ENCODE assay signal across 10 mouse cellular contexts in genomic region chr15:79692334-79692733, GRCm38 (mm10). TPM values are rescaled to one million over a fixed set of nuclear protein-coding genes. Genes with fewer than 3 reads are reported as not detected.
DNase-seq lines count a peak whose midpoint lies in the region; ATAC-seq and TF ChIP-seq lines count a peak whose summit lies in the region.
"Had no signal": no experiment of that assay in that cellular context is flagged by ENCODE, and none has a peak within 500 bp of the region (broad histone marks: within the 10 kb centered on the region; RNA-seq: fewer than 3 reads in every experiment).

No protein-coding gene starts in this region.

- no peak for TF ChIP-seq CTCF in kidney, postnatal 0 days (IDR thresholded peaks at IDR 0.05; ENCODE audit: low read depth)

- no peak overlapping the region for H3K9ac ChIP-seq in kidney, postnatal 0 days (ENCODE audit: low read depth, low read length)
- 0 out of 2 replicates have a peak overlapping the region, but pooled peaks have one; percentile 19 for H3K9ac ChIP-seq in embryonic facial prominence, embryonic 14.5 days (ENCODE audit: low read depth, low read length)
- no peak overlapping the region for H3K9ac ChIP-seq in hindbrain, embryonic 15.5 days
- no peak overlapping the region; the same call in 1 of the 2 replicates for H3K9ac ChIP-seq in midbrain, embryonic 14.5 days (replicated peaks; ENCODE audit: low read length)

- no peaks in the 10 kb centered on the region for H3K27me3 ChIP-seq in kidney, postnatal 0 days (ENCODE audit: insufficient read depth, low read length)
- H3K27me3 ChIP-seq in embryonic facial prominence, embryonic 14.5 days (replicated peaks; ENCODE audit: control insufficient read depth, insufficient read depth, low read length), result no peaks in the 10 kb centered on the region
- H3K27me3 ChIP-seq in hindbrain, embryonic 15.5 days, result no peaks in the 10 kb centered on the region
- H3K27me3 ChIP-seq in midbrain, embryonic 14.5 days (ENCODE audit: control insufficient read depth, insufficient read depth, low read length), result no peaks in the 10 kb centered on the region

- H3K4me2 ChIP-seq in kidney, postnatal 0 days (ENCODE audit: low read length), result peak overlapping the region; percentile 99; the same call in 1 of the 2 replicates
- H3K4me2 ChIP-seq in embryonic facial prominence, embryonic 14.5 days (ENCODE audit: low read depth, low read length), result peak overlapping the region; percentile 97
- peak overlapping the region; percentile 92 for H3K4me2 ChIP-seq in hindbrain, embryonic 15.5 days
- H3K4me2 ChIP-seq in midbrain, embryonic 14.5 days (ENCODE audit: low read length), result peak overlapping the region; percentile 94

- peaks cover 28% of the 10 kb centered on the region for H3K4me1 ChIP-seq in kidney, postnatal 0 days (replicated peaks; ENCODE audit: insufficient read depth, low read length)
- peaks cover 17% of the 10 kb centered on the region for H3K4me1 ChIP-seq in embryonic facial prominence, embryonic 14.5 days (ENCODE audit: control insufficient read depth, insufficient read depth, low read length)
- peaks cover 49% of the 10 kb centered on the region for H3K4me1 ChIP-seq in hindbrain, embryonic 15.5 days (replicated peaks)
- H3K4me1 ChIP-seq in midbrain, embryonic 14.5 days (ENCODE audit: control insufficient read depth, insufficient read depth, low read length), result peaks cover 27% of the 10 kb centered on the region

- no peak overlapping the region for H3K27ac ChIP-seq in kidney, postnatal 0 days
- H3K27ac ChIP-seq in embryonic facial prominence, embryonic 14.5 days (replicated peaks; ENCODE audit: low read depth, low read length), result no peak overlapping the region
- no peak overlapping the region for H3K27ac ChIP-seq in hindbrain, embryonic 15.5 days (replicated peaks)
- no peak overlapping the region for H3K27ac ChIP-seq in midbrain, embryonic 14.5 days (replicated peaks; ENCODE audit: low read depth, low read length)

- no peak for ATAC-seq in kidney, postnatal 0 days (replicated peaks; ENCODE audit: low FRiP score, low read depth)
- ATAC-seq in embryonic facial prominence, embryonic 14.5 days (ENCODE audit: low read depth), result no peak
- no peak for ATAC-seq in hindbrain, embryonic 15.5 days (ENCODE audit: low FRiP score, low read depth)
- no peak for ATAC-seq in midbrain, embryonic 14.5 days (ENCODE audit: low FRiP score, low TSS enrichment)

- no peak for DNase-seq in kidney, postnatal 0 days (ENCODE audit: low spot score)
- DNase-seq in kidney, postnatal 36 days, result no peak
- no peak for DNase-seq in embryonic facial prominence, embryonic 14.5 days (ENCODE audit: low spot score)
- DNase-seq in midbrain, embryonic 14.5 days, result no peak
- no peak for DNase-seq in adrenal gland, postnatal 36 days
- DNase-seq in gastrocnemius, postnatal 14 days, result no peak
- no peak for DNase-seq in urinary bladder, postnatal 14 days (ENCODE audit: low spot score)
- DNase-seq: cerebellum, adult 11 months; lung, postnatal 10 days had no signal

- H3K9me3 ChIP-seq in kidney, postnatal 0 days (replicated peaks; ENCODE audit: low read length), result no peaks in the 10 kb centered on the region
- no peaks in the 10 kb centered on the region for H3K9me3 ChIP-seq in embryonic facial prominence, embryonic 14.5 days (ENCODE audit: control insufficient read depth, low read length)
- H3K9me3 ChIP-seq in hindbrain, embryonic 15.5 days, result no peaks in the 10 kb centered on the region
- no peaks in the 10 kb centered on the region for H3K9me3 ChIP-seq in midbrain, embryonic 14.5 days (ENCODE audit: control insufficient read depth, low read length)

- 63% methylated on average over 5 of the region's 5 CpGs for WGBS in kidney, postnatal 0 days
- 73% methylated on average over 5 of the region's 5 CpGs for WGBS in embryonic facial prominence, embryonic 14.5 days
- WGBS in hindbrain, embryonic 15.5 days, result 71% methylated on average over 5 of the region's 5 CpGs
- WGBS in midbrain, embryonic 14.5 days, result 64% methylated on average over 5 of the region's 5 CpGs

- H3K4me3 ChIP-seq in kidney, postnatal 0 days (replicated peaks; ENCODE audit: low read depth, low read length), result no peak overlapping the region
- peak overlapping the region; percentile 96 for H3K4me3 ChIP-seq in embryonic facial prominence, embryonic 14.5 days (ENCODE audit: low read depth, low read length)
- H3K4me3 ChIP-seq in hindbrain, embryonic 15.5 days, result no peak overlapping the region
- H3K4me3 ChIP-seq in midbrain, embryonic 14.5 days (replicated peaks; ENCODE audit: low read depth, low read length), result peak overlapping the region; percentile 87

- 0 out of 2 replicates have a peak, but pooled peaks cover 3% of the 10 kb centered on the region for H3K36me3 ChIP-seq in kidney, postnatal 0 days (ENCODE audit: insufficient read depth, low read length)
- H3K36me3 ChIP-seq in embryonic facial prominence, embryonic 14.5 days (ENCODE audit: control insufficient read depth, insufficient read depth, low read length), result peaks cover 22% of the 10 kb centered on the region; the same call in 1 of the 2 replicates
- H3K36me3 ChIP-seq in hindbrain, embryonic 15.5 days, result peaks cover 6% of the 10 kb centered on the region; the same call in 1 of the 2 replicates
- H3K36me3 ChIP-seq in midbrain, embryonic 14.5 days (ENCODE audit: control insufficient read depth, insufficient read depth, low read length), result peaks cover 11% of the 10 kb centered on the region

- intact Hi-C loops in gastrocnemius, postnatal 14 days (cut with DNase I; ENCODE audit: low total_unique reads), result no loop called here

RNA-seq across cellular contexts. Expression of gene Gtpbp1, which starts 1.7 kb away (rescaled TPM):
- 24.3 and 26.9 TPM in 2 replicates for polyA plus RNA-seq in kidney, postnatal 0 days (2015; fragmentation: Nextera tagmentation; extraction: Ambion mirVana)
- polyA plus RNA-seq in embryonic facial prominence, embryonic 14.5 days (2014; fragmentation: Nextera tagmentation; extraction: Ambion mirVana), result 27.2 and 28.4 TPM in 2 replicates
- 49.4 and 50.1 TPM in 2 replicates for polyA plus RNA-seq in hindbrain, embryonic 15.5 days (2015; fragmentation: Nextera tagmentation; extraction: Ambion mirVana)
- 42.5 and 49.5 TPM in 2 replicates for polyA plus RNA-seq in midbrain, embryonic 14.5 days (2014; fragmentation: Nextera tagmentation; extraction: Ambion mirVana)
- 10 to 100 TPM; 25.8 to 27.2 TPM for total RNA-seq in adrenal gland, postnatal 36 days (2021)
- total RNA-seq in gastrocnemius, postnatal 14 days (2021), result 10 to 100 TPM; 17.7 to 18.0 TPM

RNA-seq across cellular contexts. Expression of gene Josd1, which starts 4.6 kb away (rescaled TPM):
- 18.8 and 19.0 TPM in 2 replicates for polyA plus RNA-seq in kidney, postnatal 0 days (2015; fragmentation: Nextera tagmentation; extraction: Ambion mirVana)
- 19.0 and 19.9 TPM in 2 replicates for polyA plus RNA-seq in embryonic facial prominence, embryonic 14.5 days (2014; fragmentation: Nextera tagmentation; extraction: Ambion mirVana)
- 23.2 and 24.5 TPM in 2 replicates for polyA plus RNA-seq in hindbrain, embryonic 15.5 days (2015; fragmentation: Nextera tagmentation; extraction: Ambion mirVana)
- polyA plus RNA-seq in midbrain, embryonic 14.5 days (2014; fragmentation: Nextera tagmentation; extraction: Ambion mirVana), result 16.2 and 23.9 TPM in 2 replicates
- total RNA-seq in adrenal gland, postnatal 36 days (2021), result 10 to 100 TPM; 33.8 to 36.4 TPM
- 10 to 100 TPM in 1 of 2 experiments, 1 to 10 TPM in 1; 9.8 to 11.1 TPM for total RNA-seq in gastrocnemius, postnatal 14 days (2021)

RNA-seq across cellular contexts. Expression of gene Tomm22, which starts 21.7 kb away (rescaled TPM):
- 264 TPM in 2 replicates for polyA plus RNA-seq in kidney, postnatal 0 days (2015; fragmentation: Nextera tagmentation; extraction: Ambion mirVana)
- polyA plus RNA-seq in embryonic facial prominence, embryonic 14.5 days (2014; fragmentation: Nextera tagmentation; extraction: Ambion mirVana), result 208 and 234 TPM in 2 replicates
- 224 and 236 TPM in 2 replicates for polyA plus RNA-seq in hindbrain, embryonic 15.5 days (2015; fragmentation: Nextera tagmentation; extraction: Ambion mirVana)
- polyA plus RNA-seq in midbrain, embryonic 14.5 days (2014; fragmentation: Nextera tagmentation; extraction: Ambion mirVana), result 237 and 259 TPM in 2 replicates
- total RNA-seq in adrenal gland, postnatal 36 days (2021), result 100 to 1,000 TPM; 110 to 112 TPM
- total RNA-seq in gastrocnemius, postnatal 14 days (2021), result 10 to 100 TPM; 78.3 to 80.4 TPM

RNA-seq across cellular contexts. Expression of gene Cby1, which starts 33.3 kb away (rescaled TPM):
- 51.7 and 52.7 TPM in 2 replicates for polyA plus RNA-seq in kidney, postnatal 0 days (2015; fragmentation: Nextera tagmentation; extraction: Ambion mirVana)
- 47.4 and 52.3 TPM in 2 replicates for polyA plus RNA-seq in embryonic facial prominence, embryonic 14.5 days (2014; fragmentation: Nextera tagmentation; extraction: Ambion mirVana)
- polyA plus RNA-seq in hindbrain, embryonic 15.5 days (2015; fragmentation: Nextera tagmentation; extraction: Ambion mirVana), result 91.4 and 94.3 TPM in 2 replicates
- polyA plus RNA-seq in midbrain, embryonic 14.5 days (2014; fragmentation: Nextera tagmentation; extraction: Ambion mirVana), result 84.2 and 89.7 TPM in 2 replicates
- total RNA-seq in adrenal gland, postnatal 36 days (2021), result 10 to 100 TPM; 15.9 to 24.7 TPM
- total RNA-seq in gastrocnemius, postnatal 14 days (2021), result 10 to 100 TPM; 17.2 to 18.0 TPM

RNA-seq across cellular contexts. Expression of gene Fam227a, which starts 33.6 kb away (rescaled TPM):
- polyA plus RNA-seq in kidney, postnatal 0 days (2015; fragmentation: Nextera tagmentation; extraction: Ambion mirVana), result 0.66 and 1.3 TPM in 2 replicates
- 0.85 and 1.3 TPM in 2 replicates for polyA plus RNA-seq in embryonic facial prominence, embryonic 14.5 days (2014; fragmentation: Nextera tagmentation; extraction: Ambion mirVana)
- 4.5 and 4.9 TPM in 2 replicates for polyA plus RNA-seq in hindbrain, embryonic 15.5 days (2015; fragmentation: Nextera tagmentation; extraction: Ambion mirVana)
- 6.9 TPM in 2 replicates for polyA plus RNA-seq in midbrain, embryonic 14.5 days (2014; fragmentation: Nextera tagmentation; extraction: Ambion mirVana)
- 1 to 10 TPM; 2.4 to 2.8 TPM for total RNA-seq in adrenal gland, postnatal 36 days (2021)
- total RNA-seq in gastrocnemius, postnatal 14 days (2021), result 1 to 10 TPM in 1 of 2 experiments, under 1 TPM in 1; 0.53 to 1.4 TPM

Comparison
In these comparisons a context has a peak if more than half of its experiments do, and no peak if none do; other contexts are left out.
1. H3K4me3 ChIP-seq: peak in embryonic facial prominence, embryonic 14.5 days (single experiment) and midbrain, embryonic 14.5 days (single experiment); none in kidney, postnatal 0 days (single experiment) and hindbrain, embryonic 15.5 days (single experiment).
2. Peak in every context shown above with its lines, with median percentiles within 50 percentile points of each other: H3K4me2 ChIP-seq.